Mouse (Mus musculus) C2C12 (cell line): ENCODE measurements around the gene Wnt1.

ENCODE experiments used
- CTCF ChIP-seq: IDR thresholded peaks from one replicate; pipeline ENCODE4 v1.5.1; 2011; ENCODE audit not compliant: control insufficient read depth, insufficient read depth, insufficient read length
- USF1 ChIP-seq: IDR thresholded peaks from one replicate; pipeline ENCODE4 v1.6.1; 2011; ENCODE audit warnings: low read depth, mild to moderate bottlenecking, control low read depth, moderate library complexity

DNA sequence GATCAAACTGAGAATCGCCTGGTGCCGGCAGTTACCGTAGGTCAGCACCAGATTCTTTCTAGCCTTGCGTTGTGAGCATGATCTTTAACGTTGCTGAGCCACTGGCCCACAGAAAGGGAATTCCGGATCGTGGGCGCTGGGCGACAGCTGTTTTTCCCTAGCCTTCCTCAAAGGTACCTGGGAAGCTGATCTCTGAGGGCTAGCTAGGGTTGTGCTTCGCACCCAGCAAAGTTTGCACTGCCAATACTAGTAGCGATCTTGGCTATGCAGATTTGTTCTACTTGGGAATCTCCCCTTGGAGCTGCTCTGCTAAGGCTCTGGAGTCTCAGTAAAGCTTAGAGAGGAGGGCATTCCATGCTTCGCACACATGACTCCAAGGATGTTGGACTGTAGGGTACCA is 1.6 kb downstream of the Wnt1 start:
- TF ChIP-seq USF1, result no peak
- no peak for TF ChIP-seq CTCF
